In genomic region chrX:160390464-160390956, GRCm38 (mm10) we compare ENCODE assay signal across 8 mouse cellular contexts. TPM values are rescaled to one million over a fixed set of nuclear protein-coding genes. Genes with fewer than 3 reads are reported as not detected.
A peak's percentile ranks its signal among the peaks of the same experiment; 100 is the strongest.
DNase-seq lines count a peak whose midpoint lies in the region; ATAC-seq and TF ChIP-seq lines count a peak whose summit lies in the region.

TSS of gene Adgrg2 (plus strand) at chrX:160390690.

- no peak for TF ChIP-seq POLR2A in lung, adult 2 months (IDR thresholded peaks at IDR 0.05; ENCODE audit: borderline replicate concordance, extremely low read depth, low read depth, low read length)

- H3K27me3 ChIP-seq in erythroblast, embryonic 14.5 days (ENCODE audit: control insufficient read depth), result peaks cover 28% of the 10 kb centered on the region
- no peaks in the 10 kb centered on the region for H3K27me3 ChIP-seq in forebrain, postnatal 0 days (ENCODE audit: insufficient read depth, low read length)
- H3K27me3 ChIP-seq in hindbrain, postnatal 0 days (ENCODE audit: insufficient read depth, low read length), result no peaks in the 10 kb centered on the region

- peak within 1 kb of the TSS; percentile 66 for H3K4me2 ChIP-seq in forebrain, postnatal 0 days (ENCODE audit: low read depth)
- H3K4me2 ChIP-seq in hindbrain, postnatal 0 days (ENCODE audit: low read depth, low read length), result peak within 1 kb of the TSS; percentile 69

- peak within 1 kb of the TSS; percentile 36 for H3K4me3 ChIP-seq in erythroblast, embryonic 14.5 days (replicated peaks)
- peak within 1 kb of the TSS; percentile 44 for H3K4me3 ChIP-seq in forebrain, postnatal 0 days (ENCODE audit: low read depth, low read length)
- H3K4me3 ChIP-seq in hindbrain, postnatal 0 days (ENCODE audit: low read length), result peak within 1 kb of the TSS; percentile 46
- peak within 1 kb of the TSS; percentile 38 for H3K4me3 ChIP-seq in lung, adult 2 months (replicated peaks; ENCODE audit: extremely low read depth, low read depth, low read length)

- TF ChIP-seq CTCF in forebrain, postnatal 0 days (IDR thresholded peaks at IDR 0.05; ENCODE audit: low read depth), result no peak
- no peak for TF ChIP-seq CTCF in hindbrain, postnatal 0 days (IDR thresholded peaks at IDR 0.05; ENCODE audit: low read depth)
- TF ChIP-seq CTCF in lung, adult 2 months (IDR thresholded peaks at IDR 0.05; ENCODE audit: insufficient read depth, low read length), result no peak

- no peaks in the 10 kb centered on the region; the same call in 1 of the 2 replicates for H3K9me3 ChIP-seq in erythroblast, embryonic 14.5 days (ENCODE audit: control insufficient read depth, low read length)
- H3K9me3 ChIP-seq in forebrain, postnatal 0 days (ENCODE audit: low read length), result no peaks in the 10 kb centered on the region
- no peaks in the 10 kb centered on the region for H3K9me3 ChIP-seq in hindbrain, postnatal 0 days (ENCODE audit: low read length)

- H3K36me3 ChIP-seq in erythroblast, embryonic 14.5 days (ENCODE audit: control insufficient read depth), result no peaks in the 10 kb centered on the region
- no peaks in the 10 kb centered on the region for H3K36me3 ChIP-seq in forebrain, postnatal 0 days (ENCODE audit: insufficient read depth)
- no peaks in the 10 kb centered on the region for H3K36me3 ChIP-seq in hindbrain, postnatal 0 days (ENCODE audit: insufficient read depth, low read length)

- H3K9ac ChIP-seq in forebrain, postnatal 0 days, result peak within 1 kb of the TSS; percentile 47
- peak within 1 kb of the TSS; percentile 40 for H3K9ac ChIP-seq in hindbrain, postnatal 0 days (replicated peaks; ENCODE audit: low read length)

- H3K4me1 ChIP-seq in erythroblast, embryonic 14.5 days (ENCODE audit: control insufficient read depth), result no peaks in the 10 kb centered on the region
- no peaks in the 10 kb centered on the region for H3K4me1 ChIP-seq in forebrain, postnatal 0 days (ENCODE audit: insufficient read depth)
- H3K4me1 ChIP-seq in hindbrain, postnatal 0 days (ENCODE audit: insufficient read depth, low read length), result no peaks in the 10 kb centered on the region
- H3K4me1 ChIP-seq in lung, adult 2 months (ENCODE audit: control insufficient read depth, insufficient read depth, low read length), result no peaks in the 10 kb centered on the region

- WGBS in forebrain, postnatal 0 days, result 21% methylated on average over 40 of the region's 42 CpGs
- 32% methylated on average over 33 of the region's 42 CpGs for WGBS in hindbrain, postnatal 0 days
- 17% methylated on average over 40 of the region's 42 CpGs for WGBS in lung, adult 2 months

- peak; percentile 48 for DNase-seq in ZHBTc4 (ENCODE audit: low read depth, low spot score)
- peak; percentile 11 for DNase-seq in forebrain, postnatal 0 days
- peak; percentile 6 for DNase-seq in hindbrain, postnatal 0 days (ENCODE audit: low spot score)
- DNase-seq in lung, adult 2 months, result peak; percentile 8
- DNase-seq in ovary, postnatal 36 days (ENCODE audit: low spot score), result peak; percentile 34
- DNase-seq in thymus, postnatal 14 days, result no peak

- no peak for ATAC-seq in erythroblast, adult 5-6 weeks (replicated peaks; ENCODE audit: low FRiP score, poor library complexity, severe bottlenecking)
- peak; percentile 79 for ATAC-seq in forebrain, postnatal 0 days
- peak; percentile 64; the same call in 1 of the 2 replicates for ATAC-seq in hindbrain, postnatal 0 days

- H3K27ac ChIP-seq in forebrain, postnatal 0 days (ENCODE audit: low read depth, low read length), result no peak within 1 kb of the TSS
- H3K27ac ChIP-seq in hindbrain, postnatal 0 days, result no peak within 1 kb of the TSS

RNA-seq across cellular contexts. Expression of gene Adgrg2, which starts in this region (rescaled TPM):
- not detected in 2 replicates for polyA plus RNA-seq in erythroblast, embryonic 14.5 days (2012)
- not detected in 2 replicates for total RNA-seq in erythroblast, adult 5-6 weeks (2015; ENCODE audit: low replicate concordance)
- total RNA-seq in erythroblast, adult 5-6 weeks (2017; ENCODE audit: low replicate concordance), result not detected in 2 replicates
- total RNA-seq in forebrain, postnatal 0 days (2014; rRNA removed), result 1.6 and 2.0 TPM in 2 replicates
- 1.0 and 1.6 TPM in 2 replicates for polyA plus RNA-seq in forebrain, postnatal 0 days (2015; fragmentation: Nextera tagmentation; extraction: Ambion mirVana)
- total RNA-seq in hindbrain, postnatal 0 days (2014; rRNA removed), result 1.5 and 2.7 TPM in 2 replicates
- 1.8 TPM in 2 replicates for polyA plus RNA-seq in hindbrain, postnatal 0 days (2015; fragmentation: Nextera tagmentation; extraction: Ambion mirVana)
- 0.89 and 2.4 TPM in 2 replicates for polyA plus RNA-seq in lung, adult 2 months (2012; rRNA removed)
